Mouse (Mus musculus) 3T3-L1 (cell line): ENCODE measurements around the gene BC107364.
A peak's percentile ranks its signal among the peaks of the same experiment; 100 is the strongest.
"Not testable (repeated sequence)": the region's sequence is repeated elsewhere in the genome, so short reads cannot be mapped to it uniquely, and the experiment has no call there.

Experiments used
- DNase-seq: peaks from one replicate; pipeline ENCODE4 v3.0.0-alpha.2; 2015; ENCODE audit warnings: low read depth, low spot score

Gene BC107364

GRCm38 (mm10) chr3:96451181-96451737 is 847 bp downstream of the BC107364 start:
- not testable (repeated sequence) for DNase-seq

GRCm38 (mm10) chr3:96450586-96450896 is 1.6 kb downstream of the BC107364 start:
- not testable (repeated sequence) for DNase-seq

- not testable (repeated sequence) for DNase-seq
These were observed 2.1 kb downstream of the BC107364 start for GRCm38 (mm10) chr3:96449762-96450585.

- no peak for DNase-seq
These were observed 6.7 kb downstream of the BC107364 start for GRCm38 (mm10) chr3:96445436-96445835.

- peak; percentile 92 for DNase-seq
These were observed 11.5 kb downstream of the BC107364 start for GRCm38 (mm10) chr3:96440578-96440977.

GRCm38 (mm10) chr3:96435557-96436091 is 16.5 kb downstream of the BC107364 start:
- peak; percentile 67 for DNase-seq

- no peak for DNase-seq
These were observed 19.9 kb downstream of the BC107364 start for GRCm38 (mm10) chr3:96432207-96432606.

GRCm38 (mm10) chr3:96429819-96430132 is 22.3 kb downstream of the BC107364 start:
- no peak for DNase-seq

GRCm38 (mm10) chr3:96428941-96429818 is 22.9 kb downstream of the BC107364 start:
- DNase-seq: no peak

GRCm38 (mm10) chr3:96427761-96428462 is 24.2 kb downstream of the BC107364 start:
- peak; percentile 89 for DNase-seq

GRCm38 (mm10) chr3:96427311-96427710 is 24.8 kb downstream of the BC107364 start:
- DNase-seq: peak; percentile 53

- no peak for DNase-seq
These were observed 25.8 kb downstream of the BC107364 start for GRCm38 (mm10) chr3:96426268-96426667.

GRCm38 (mm10) chr3:96424447-96424846 is 27.7 kb downstream of the BC107364 start:
- DNase-seq: not testable (repeated sequence)

GRCm38 (mm10) chr3:96423889-96424288 is 28.2 kb downstream of the BC107364 start:
- no peak for DNase-seq

- no peak for DNase-seq
These were observed 31.3 kb downstream of the BC107364 start for GRCm38 (mm10) chr3:96420796-96421195.

GRCm38 (mm10) chr3:96418902-96419301 is 33.2 kb downstream of the BC107364 start:
- not testable (repeated sequence) for DNase-seq

GRCm38 (mm10) chr3:96417850-96418815 is 34.0 kb downstream of the BC107364 start:
- no peak for DNase-seq

GRCm38 (mm10) chr3:96416595-96416994 is 35.5 kb downstream of the BC107364 start:
- no peak for DNase-seq

GRCm38 (mm10) chr3:96416056-96416455 is 36.0 kb downstream of the BC107364 start:
- DNase-seq: no peak

GRCm38 (mm10) chr3:96414951-96415327 is 37.2 kb downstream of the BC107364 start:
- no peak for DNase-seq
